Mouse (Mus musculus) midbrain, embryonic 13.5 days (tissue): ENCODE results near the gene Slc10a6. TPM values are rescaled to one million over a fixed set of nuclear protein-coding genes. Genes with fewer than 3 reads are reported as not detected.
A peak's percentile ranks its signal among the peaks of the same experiment; 100 is the strongest.

Experiments
- ATAC-seq: fragments of 200-750 bp; cut with Nextera tagmentation; 2 replicates; pipeline ENCODE4 v1.8.0; 2017; ENCODE audit warnings: mild to moderate bottlenecking, moderate TSS enrichment, moderate library complexity
- H3K27ac ChIP-seq: fragments of 300-500 bp; sonication (generic); 2 replicates; pipeline ENCODE4 v1.5.1; 2015; ENCODE audit warnings: inconsistent platforms, mild to moderate bottlenecking, moderate library complexity
- H3K27me3 ChIP-seq: fragments of 300-500 bp; sonication (generic); 2 replicates; pipeline ENCODE4 v1.6.1; 2015; ENCODE audit warnings: mild to moderate bottlenecking, inconsistent platforms
- H3K36me3 ChIP-seq: fragments of 300-500 bp; sonication (generic); 2 replicates; pipeline ENCODE4 v1.6.1; 2015; ENCODE audit warnings: mild to moderate bottlenecking, inconsistent platforms
- H3K4me1 ChIP-seq: fragments of 300-500 bp; sonication (generic); replicated peaks from 2 replicates; pipeline ENCODE4 v1.6.1; 2015; ENCODE audit warnings: inconsistent platforms
- H3K4me2 ChIP-seq: fragments of 300-500 bp; sonication (generic); replicated peaks from 2 replicates; pipeline ENCODE4 v1.6.1; 2015; ENCODE audit warnings: moderate library complexity, mild to moderate bottlenecking, inconsistent platforms
- H3K4me3 ChIP-seq: fragments of 300-500 bp; sonication (generic); replicated peaks from 2 replicates; pipeline ENCODE4 v1.5.1; 2015; ENCODE audit warnings: mild to moderate bottlenecking, inconsistent platforms
- H3K9ac ChIP-seq: fragments of 300-500 bp; sonication (generic); replicated peaks from 2 replicates; pipeline ENCODE4 v1.6.1; 2015; ENCODE audit warnings: mild to moderate bottlenecking, inconsistent platforms
- H3K9me3 ChIP-seq: fragments of 300-500 bp; sonication (generic); 2 replicates; pipeline ENCODE4 v1.6.1; 2016; ENCODE audit warnings: mild to moderate bottlenecking, inconsistent platforms
- WGBS: fragments of 180-500 bp; shearing (Covaris S2); methylation state at CpG from one replicate; pipeline ENCODE4 v1.1.7; 2015; 5-methylcytosine and 5-hydroxymethylcytosine counted together
- polyA plus RNA-seq: library from polyadenylated mRNA; unstranded; fragments of >200 nt; fragmentation: Nextera tagmentation; extraction: Ambion mirVana; gene quantifications from 2 replicates; pipeline ENCODE4 v1.2.1, GENCODE M21; 2015

The Slc10a6 gene
- polyA plus RNA-seq, 1 experiment from 2014 or later, result 0.09 TPM

DNA sequence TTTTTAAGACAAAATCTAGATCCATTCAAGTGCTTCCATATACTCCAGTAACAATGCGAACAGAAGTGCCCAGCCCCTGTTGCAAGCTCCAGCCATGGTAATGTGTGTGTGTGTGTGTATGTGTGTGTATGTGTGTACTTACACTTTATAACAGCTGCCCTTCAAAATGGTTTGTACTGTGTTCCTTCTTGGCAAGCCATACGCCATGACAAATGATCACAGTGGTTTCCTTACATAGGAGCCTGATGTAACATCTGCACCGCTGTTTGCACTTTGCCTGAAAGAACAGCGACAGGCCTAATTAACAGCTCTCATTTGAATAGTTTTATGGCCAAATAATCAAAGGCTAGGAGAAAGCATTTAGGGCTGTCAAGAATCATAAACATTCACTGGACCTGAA lies 25.6 kb upstream of the Slc10a6 start:
- H3K9me3 ChIP-seq, result no peaks in the 10 kb centered on the region
- no peaks in the 10 kb centered on the region for H3K36me3 ChIP-seq
- peak overlapping the region; percentile 92 for H3K4me2 ChIP-seq
- peak overlapping the region; percentile 62 for H3K4me3 ChIP-seq
- WGBS, result 76% methylated on average over 4 of the region's 4 CpGs
- H3K9ac ChIP-seq, result no peak overlapping the region
- H3K4me1 ChIP-seq, result 0 out of 2 replicates have a peak, but pooled peaks cover 3% of the 10 kb centered on the region
- H3K27ac ChIP-seq, result no peak overlapping the region
- H3K27me3 ChIP-seq, result peaks cover 10% of the 10 kb centered on the region; the same call in 1 of the 2 replicates
- ATAC-seq, result no peak

DNA sequence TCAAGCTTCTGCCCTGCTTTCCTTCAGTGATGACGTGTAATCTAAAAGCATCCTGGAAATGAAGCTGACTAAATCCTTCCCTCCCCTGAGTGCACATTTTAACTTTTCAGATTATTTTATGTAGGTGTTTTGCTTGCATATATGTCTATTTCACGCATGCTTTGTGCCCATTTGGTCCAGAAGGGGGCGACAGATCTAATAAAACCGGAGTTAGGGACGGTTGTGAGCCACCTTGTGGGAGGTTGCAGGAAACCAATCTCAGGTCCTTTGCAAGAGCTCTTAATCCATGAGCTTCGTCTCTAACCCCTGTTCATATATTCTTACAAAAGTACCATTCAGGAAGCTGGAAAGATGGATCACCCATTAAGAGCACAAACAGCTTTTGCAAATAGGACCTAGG lies 25.0 kb upstream of the Slc10a6 start:
- Histone ChIP-seq H3K36me3 (no peaks in the 10 kb centered on the region), H3K4me1 (0 out of 2 replicates have a peak, but pooled peaks cover 3% of the 10 kb centered on the region), H3K27me3 (peaks cover 10% of the 10 kb centered on the region; the same call in 1 of the 2 replicates), H3K27ac (no peak overlapping the region), H3K4me3 (no peak overlapping the region), H3K9me3 (no peaks in the 10 kb centered on the region), H3K4me2 (no peak overlapping the region), H3K9ac (no peak overlapping the region)
- ATAC-seq, result no peak
- 30% methylated on average over 6 of the region's 6 CpGs for WGBS

DNA sequence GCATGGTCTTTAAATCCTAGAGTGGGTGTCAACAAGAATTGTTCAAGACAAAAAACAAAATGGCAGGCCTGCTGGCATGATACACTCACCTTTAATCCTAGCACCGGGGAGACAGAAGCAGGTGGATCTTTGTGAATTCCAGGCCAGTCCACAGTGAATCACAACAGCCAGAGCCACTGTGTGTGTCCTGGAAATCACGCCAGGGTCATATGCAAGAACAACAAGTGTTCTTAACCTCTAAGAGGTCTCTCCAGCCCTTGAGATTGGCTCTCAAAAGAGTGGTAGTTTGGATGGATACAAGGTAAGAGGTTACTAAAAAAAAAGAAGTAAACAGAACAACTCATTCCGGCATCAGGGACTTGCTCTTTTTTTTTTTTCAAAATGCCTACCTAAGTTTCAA lies 18.1 kb upstream of the Slc10a6 start:
- Histone ChIP-seq H3K4me2 (no peak overlapping the region), H3K27me3 (no peaks in the 10 kb centered on the region), H3K36me3 (no peaks in the 10 kb centered on the region), H3K27ac (no peak overlapping the region), H3K9me3 (no peaks in the 10 kb centered on the region), H3K4me1 (no peaks in the 10 kb centered on the region), H3K9ac (no peak overlapping the region), H3K4me3 (no peak overlapping the region)
- 87% methylated on average over 3 of the region's 3 CpGs for WGBS
- ATAC-seq, result no peak

DNA sequence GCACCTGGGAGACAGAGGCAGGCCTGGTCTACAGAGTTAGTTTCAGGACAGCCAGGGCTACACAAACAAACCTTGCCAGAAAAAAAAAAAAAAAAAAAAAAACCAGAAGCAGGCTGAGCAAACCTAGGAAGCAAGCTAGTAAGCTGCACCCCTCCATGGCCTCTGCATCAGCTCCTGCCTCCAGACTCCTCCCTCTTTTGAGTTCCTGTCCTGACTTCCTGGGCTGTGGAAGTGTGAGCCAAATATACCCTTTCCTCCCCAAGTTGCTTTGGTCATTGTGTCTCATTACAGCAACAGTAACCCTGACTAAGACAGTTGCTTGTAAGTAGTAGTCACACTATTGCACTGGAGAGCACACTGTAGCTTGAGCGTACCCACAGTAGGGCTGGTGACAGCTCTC lies 15.0 kb upstream of the Slc10a6 start:
- Histone ChIP-seq H3K27ac (no peak overlapping the region), H3K4me1 (no peaks in the 10 kb centered on the region), H3K27me3 (no peaks in the 10 kb centered on the region), H3K4me3 (no peak overlapping the region), H3K36me3 (no peaks in the 10 kb centered on the region), H3K9me3 (no peaks in the 10 kb centered on the region), H3K9ac (no peak overlapping the region), H3K4me2 (no peak overlapping the region)
- no peak for ATAC-seq
- WGBS, result 93% methylated on average over 1 of the region's 1 CpGs

DNA sequence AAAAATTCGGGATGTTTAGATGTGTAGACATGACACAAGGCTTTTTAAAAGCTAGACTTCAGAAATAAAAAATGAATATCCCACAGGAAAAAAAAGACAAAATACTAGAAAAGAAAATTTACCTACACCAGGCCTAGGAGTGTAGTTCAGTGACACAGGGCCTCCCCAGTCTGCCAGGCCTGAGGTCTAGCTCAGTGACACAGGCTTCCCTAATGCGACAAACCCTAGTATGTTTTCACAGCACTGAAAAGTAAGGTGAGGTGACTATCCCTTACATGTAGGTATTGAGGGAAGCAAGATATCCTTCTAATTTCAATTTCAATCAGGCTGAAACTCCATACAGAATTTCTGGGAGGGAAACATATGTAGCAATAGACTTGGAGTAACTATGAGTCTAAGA lies 8.0 kb upstream of the Slc10a6 start:
- Histone ChIP-seq H3K36me3 (no peaks in the 10 kb centered on the region), H3K4me2 (no peak overlapping the region), H3K27ac (no peak overlapping the region), H3K9ac (no peak overlapping the region), H3K27me3 (no peaks in the 10 kb centered on the region), H3K4me3 (no peak overlapping the region), H3K4me1 (no peaks in the 10 kb centered on the region), H3K9me3 (no peaks in the 10 kb centered on the region)
- no peak for ATAC-seq
- 87% methylated on average over 2 of the region's 2 CpGs for WGBS

DNA sequence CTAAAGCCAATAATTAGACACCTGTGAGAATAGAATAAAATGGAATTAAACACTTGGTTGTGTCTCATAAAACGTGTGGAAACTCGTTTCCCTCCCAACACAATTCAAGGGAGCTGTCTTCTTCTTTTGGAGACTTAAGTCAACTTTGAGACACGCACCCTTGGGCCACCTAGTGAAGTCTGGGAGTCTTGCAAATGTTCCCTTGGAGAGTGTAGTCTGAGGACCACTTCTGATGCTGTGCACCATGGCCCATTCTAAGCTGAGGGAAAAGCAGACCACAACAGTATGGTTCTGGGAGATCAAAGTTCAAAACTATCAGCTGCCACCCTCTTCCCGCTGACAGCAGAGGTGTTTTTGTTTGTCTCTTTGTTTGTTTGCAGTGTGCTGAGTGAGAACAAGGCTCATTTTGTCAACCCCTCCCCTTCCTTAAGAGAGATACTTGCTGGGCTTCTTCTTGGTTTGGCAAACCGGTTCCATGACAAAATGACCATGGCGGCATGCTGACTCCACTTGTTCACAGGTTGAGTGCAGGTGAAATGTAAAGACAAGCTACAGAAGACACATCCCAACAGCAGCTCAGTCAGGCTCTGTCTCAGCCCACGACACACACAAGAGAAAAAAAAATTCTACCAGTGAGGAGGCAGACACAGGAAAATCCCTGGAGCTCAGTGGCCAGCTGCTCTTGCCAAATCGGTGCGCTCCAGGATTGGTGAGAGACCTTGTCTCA lies 814 bp upstream of the Slc10a6 start:
- H3K27ac ChIP-seq, result no peak overlapping the region
- no peak overlapping the region for H3K9ac ChIP-seq
- H3K27me3 ChIP-seq, result no peaks in the 10 kb centered on the region
- H3K9me3 ChIP-seq, result no peaks in the 10 kb centered on the region
- WGBS, result 82% methylated on average over 9 of the region's 9 CpGs
- H3K4me1 ChIP-seq, result 0 out of 2 replicates have a peak, but pooled peaks cover 8% of the 10 kb centered on the region
- H3K36me3 ChIP-seq, result no peaks in the 10 kb centered on the region
- ATAC-seq, result no peak
- no peak overlapping the region for H3K4me2 ChIP-seq
- no peak overlapping the region for H3K4me3 ChIP-seq

DNA sequence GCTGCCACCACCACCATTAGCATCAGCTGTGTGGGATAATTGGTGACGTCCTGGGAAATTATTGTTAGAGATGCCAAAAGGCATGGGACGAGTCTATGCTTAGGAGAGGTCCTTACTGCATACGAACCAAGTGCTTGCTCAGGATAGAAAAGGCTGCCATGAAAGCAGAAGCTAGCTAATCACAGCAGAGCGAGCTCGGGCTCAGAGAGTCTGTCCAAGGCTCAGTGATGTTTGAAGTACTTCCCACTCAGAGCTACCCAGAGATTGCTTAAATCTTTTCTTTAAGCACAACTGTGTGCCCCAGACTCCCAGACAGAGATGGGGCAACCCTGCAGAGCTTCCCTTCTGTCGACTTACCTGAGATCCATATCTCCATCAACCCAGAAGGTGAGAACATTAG lies 704 bp downstream of the Slc10a6 start:
- Histone ChIP-seq H3K27ac (no peak overlapping the region), H3K4me1 (0 out of 2 replicates have a peak, but pooled peaks cover 8% of the 10 kb centered on the region), H3K36me3 (no peaks in the 10 kb centered on the region), H3K4me3 (no peak overlapping the region), H3K27me3 (no peaks in the 10 kb centered on the region), H3K9me3 (no peaks in the 10 kb centered on the region), H3K9ac (no peak overlapping the region), H3K4me2 (no peak overlapping the region)
- 87% methylated on average over 6 of the region's 6 CpGs for WGBS
- no peak for ATAC-seq

DNA sequence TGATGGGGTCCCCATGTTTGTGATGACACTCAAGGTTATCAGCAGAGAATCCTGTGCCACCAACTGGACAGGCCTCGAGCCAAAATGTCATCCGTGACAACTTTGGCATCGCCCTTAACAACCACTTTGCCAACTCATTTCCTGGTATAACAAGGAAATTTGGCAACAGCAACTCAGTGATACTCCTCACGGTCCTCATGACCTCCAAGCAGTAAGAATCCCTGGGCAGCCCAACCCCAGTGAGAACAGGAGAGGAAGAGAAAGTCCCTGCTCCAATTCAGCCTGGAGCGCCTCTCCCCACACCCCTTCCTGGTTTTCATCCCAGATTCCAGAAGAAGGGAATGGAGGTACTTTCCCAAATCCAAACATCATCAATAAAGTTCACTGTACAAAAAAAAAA lies 4.4 kb downstream of the Slc10a6 start:
- 86% methylated on average over 5 of the region's 5 CpGs for WGBS
- no peak overlapping the region for H3K9ac ChIP-seq
- H3K27ac ChIP-seq, result no peak overlapping the region
- no peaks in the 10 kb centered on the region for H3K36me3 ChIP-seq
- H3K4me1 ChIP-seq, result 0 out of 2 replicates have a peak, but pooled peaks cover 6% of the 10 kb centered on the region
- no peak overlapping the region for H3K4me2 ChIP-seq
- no peaks in the 10 kb centered on the region for H3K9me3 ChIP-seq
- no peak overlapping the region for H3K4me3 ChIP-seq
- ATAC-seq, result no peak
- H3K27me3 ChIP-seq, result no peaks in the 10 kb centered on the region

DNA sequence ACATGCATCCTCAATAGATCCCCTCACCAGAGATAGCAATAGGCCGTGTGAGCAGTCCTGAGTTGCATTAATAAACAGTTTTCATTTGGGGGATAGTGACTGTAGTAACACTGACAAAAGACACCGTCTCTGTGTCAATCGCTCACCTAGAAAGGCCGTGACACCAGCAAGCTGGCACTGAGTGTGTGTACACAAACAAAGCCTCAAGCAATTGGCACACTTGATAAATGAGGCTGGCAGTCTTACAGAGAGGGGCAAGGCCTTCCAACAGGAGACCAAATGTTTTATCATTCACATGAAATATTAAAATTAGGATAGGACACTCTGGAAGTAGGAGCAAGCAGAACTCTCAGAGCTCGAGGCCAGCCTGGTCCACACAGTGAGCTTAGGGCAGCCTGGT lies 6.9 kb downstream of the Slc10a6 start:
- no peak for ATAC-seq

DNA sequence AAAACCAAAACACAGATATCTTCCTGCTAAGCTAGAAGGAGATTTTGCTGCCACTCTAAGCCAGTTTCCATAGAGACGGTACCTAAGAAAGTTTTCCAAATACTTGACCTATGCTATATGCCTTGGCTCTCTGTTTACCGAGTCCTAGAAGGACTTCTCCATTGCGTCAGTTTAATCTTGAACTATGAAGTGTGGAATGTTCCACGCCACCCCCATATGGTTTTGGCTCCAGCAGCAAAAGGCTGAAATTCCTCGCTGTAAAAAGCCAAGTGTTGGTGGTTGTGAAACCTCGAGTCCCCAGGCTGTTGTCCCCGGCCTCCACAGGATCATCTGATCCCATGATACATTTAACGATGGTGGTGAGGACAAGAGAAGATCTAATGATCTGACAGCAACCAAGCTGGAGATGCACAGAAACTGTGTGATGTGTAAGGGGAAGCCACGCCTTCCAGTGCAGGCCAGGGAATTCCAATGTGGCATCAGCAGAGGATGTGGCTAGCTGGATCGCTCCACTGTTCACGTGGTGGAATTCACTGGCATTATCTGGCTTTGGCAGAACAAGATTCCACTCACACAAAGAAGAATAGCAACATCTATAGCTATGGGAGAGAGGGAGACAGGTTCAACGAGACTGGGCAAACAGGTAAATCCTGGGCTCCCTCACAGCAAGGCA lies 8.8 kb downstream of the Slc10a6 start:
- Histone ChIP-seq H3K36me3 (no peaks in the 10 kb centered on the region), H3K27me3 (no peaks in the 10 kb centered on the region), H3K4me3 (no peak overlapping the region), H3K4me1 (no peaks in the 10 kb centered on the region), H3K9ac (no peak overlapping the region), H3K9me3 (no peaks in the 10 kb centered on the region), H3K27ac (no peak overlapping the region), H3K4me2 (no peak overlapping the region)
- no peak for ATAC-seq
- 83% methylated on average over 12 of the region's 12 CpGs for WGBS

More for the DNA sequence above, 6.9 kb downstream of the Slc10a6 start:
- Histone ChIP-seq H3K4me3 (no peak overlapping the region), H3K9ac (no peak overlapping the region), H3K4me2 (no peak overlapping the region), H3K27me3 (no peaks in the 10 kb centered on the region), H3K27ac (no peak overlapping the region), H3K36me3 (no peaks in the 10 kb centered on the region), H3K9me3 (no peaks in the 10 kb centered on the region), H3K4me1 (no peaks in the 10 kb centered on the region)
- 86% methylated on average over 5 of the region's 5 CpGs for WGBS

DNA sequence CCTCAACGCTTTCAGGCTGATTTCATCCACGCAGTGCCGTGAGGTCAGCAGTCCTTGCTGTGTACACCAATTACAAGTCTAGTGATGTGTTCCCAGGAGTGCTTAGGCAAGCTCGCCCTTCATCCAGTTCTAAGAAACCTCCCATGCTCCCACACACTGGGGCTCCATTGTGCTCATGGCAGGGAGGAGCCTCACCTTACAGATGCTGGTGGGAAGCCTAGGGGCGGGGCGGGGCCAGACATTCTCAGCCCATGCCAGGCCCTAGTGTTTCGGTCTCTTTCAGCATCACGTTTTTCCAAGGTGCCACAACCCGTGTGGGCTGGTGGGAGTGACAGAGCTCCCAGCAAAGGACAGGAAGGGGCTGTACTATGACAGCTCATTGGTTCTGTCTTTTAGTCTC lies 12.0 kb downstream of the Slc10a6 start:
- WGBS, result 64% methylated on average over 9 of the region's 9 CpGs
- H3K4me1 ChIP-seq, result no peaks in the 10 kb centered on the region
- H3K4me3 ChIP-seq, result no peak overlapping the region
- no peak overlapping the region for H3K27ac ChIP-seq
- no peak overlapping the region for H3K9ac ChIP-seq
- no peaks in the 10 kb centered on the region for H3K36me3 ChIP-seq
- no peak overlapping the region for H3K4me2 ChIP-seq
- ATAC-seq, result no peak
- no peaks in the 10 kb centered on the region for H3K27me3 ChIP-seq
- no peaks in the 10 kb centered on the region for H3K9me3 ChIP-seq

DNA sequence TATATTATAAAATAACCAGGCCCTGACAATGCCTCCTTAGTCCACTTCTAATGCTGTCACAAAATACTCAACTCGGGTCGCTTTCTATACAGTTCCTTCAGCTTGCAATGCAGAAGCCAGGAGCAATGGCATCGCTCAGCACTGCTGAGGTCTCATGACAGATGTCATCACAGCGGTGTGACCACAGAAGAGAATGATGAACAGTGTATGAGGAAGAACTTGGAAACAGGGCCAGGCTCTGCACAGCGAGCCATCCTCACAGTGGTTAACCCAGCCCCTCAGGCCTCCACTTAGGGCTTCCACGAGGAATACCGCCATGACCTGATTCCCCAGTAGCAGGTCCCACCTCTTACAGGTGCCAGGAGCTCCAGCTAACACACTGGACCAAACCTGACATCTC lies 14.8 kb downstream of the Slc10a6 start:
- Histone ChIP-seq H3K36me3 (no peaks in the 10 kb centered on the region), H3K27me3 (no peaks in the 10 kb centered on the region), H3K4me2 (no peak overlapping the region), H3K4me3 (no peak overlapping the region), H3K9me3 (no peaks in the 10 kb centered on the region), H3K27ac (no peak overlapping the region), H3K9ac (no peak overlapping the region), H3K4me1 (no peaks in the 10 kb centered on the region)
- ATAC-seq, result no peak
- WGBS, result 95% methylated on average over 7 of the region's 7 CpGs
